Mouse (Mus musculus) lung, postnatal 0 days (tissue): ENCODE measurements at regions not wholly inside any gene's neighbourhood (a gene's known extent, or its start where the extent isn't known, plus 50 kb on each side); places are given as distances from the start of the nearest gene placed in this dataset.

Source experiments
- ATAC-seq: fragments of 200-750 bp; cut with Nextera tagmentation; 2 replicates; pipeline ENCODE4 v1.8.0; 2017; ENCODE audit warnings: moderate library complexity
- DNase-seq: peaks from one replicate; pipeline ENCODE4 v3.0.0-alpha.2; 2016; ENCODE audit warnings: low spot score
- H3K27ac ChIP-seq: fragments of 300-500 bp; sonication (generic); 2 replicates; pipeline ENCODE4 v1.5.1; 2014; ENCODE audit warnings: antibody characterized with exemption, mild to moderate bottlenecking, low read length, mixed read lengths
- H3K27me3 ChIP-seq: fragments of 300-500 bp; sonication (generic); replicated peaks from 2 replicates; pipeline ENCODE4 v1.6.1; 2014; ENCODE audit warnings: low read length, mixed read lengths; ENCODE audit not compliant: insufficient read depth
- H3K36me3 ChIP-seq: fragments of 300-500 bp; sonication (generic); 2 replicates; pipeline ENCODE4 v1.6.1; 2014; ENCODE audit warnings: low read length, mixed read lengths; ENCODE audit not compliant: insufficient read depth
- H3K4me1 ChIP-seq: fragments of 300-500 bp; sonication (generic); 2 replicates; pipeline ENCODE4 v1.6.1; 2014; ENCODE audit warnings: antibody characterized with exemption, low read depth, low read length, mixed read lengths; ENCODE audit not compliant: insufficient read depth
- H3K4me2 ChIP-seq: fragments of 300-500 bp; sonication (generic); replicated peaks from 2 replicates; pipeline ENCODE4 v1.6.1; 2014; ENCODE audit warnings: low read depth, mild to moderate bottlenecking, low read length, moderate library complexity, mixed read lengths
- H3K4me3 ChIP-seq: fragments of 300-500 bp; sonication (generic); 2 replicates; pipeline ENCODE4 v1.5.1; 2014; ENCODE audit warnings: low read depth, low read length
- H3K9ac ChIP-seq: fragments of 300-500 bp; sonication (generic); replicated peaks from 2 replicates; pipeline ENCODE4 v1.6.1; 2014; ENCODE audit warnings: low read depth, mild to moderate bottlenecking
- H3K9me3 ChIP-seq: fragments of 300-500 bp; sonication (generic); 2 replicates; pipeline ENCODE4 v1.6.1; 2016; ENCODE audit warnings: low read length, mixed read lengths
- CTCF ChIP-seq: IDR thresholded peaks from 2 replicates; pipeline ENCODE4 v1.5.1; 2016; ENCODE audit warnings: antibody characterized with exemption, mild to moderate bottlenecking
- EP300 ChIP-seq: IDR thresholded peaks from 2 replicates; pipeline ENCODE4 v1.6.1; 2016; ENCODE audit warnings: antibody characterized with exemption, mild to moderate bottlenecking, control low read depth
- WGBS: fragments of 180-500 bp; shearing (Covaris S2); extraction: QIAGEN DNeasy Blood & Tissue Kit; methylation state at CpG from one replicate; pipeline ENCODE4 v1.1.7; 2014; 5-methylcytosine and 5-hydroxymethylcytosine counted together

- no peak overlapping the region for H3K4me3 ChIP-seq
- H3K4me2 ChIP-seq: no peak overlapping the region
- H3K27ac ChIP-seq: no peak overlapping the region
- no peaks in the 10 kb centered on the region for H3K4me1 ChIP-seq
- no peak overlapping the region for H3K9ac ChIP-seq
- no peak for TF ChIP-seq EP300
- no peak for TF ChIP-seq CTCF
- 59% methylated on average over 12 of the region's 12 CpGs for WGBS
- DNase-seq (peak; percentile 27), ATAC-seq (no peak; the same call in 1 of the 2 replicates)
- H3K36me3 ChIP-seq: no peaks in the 10 kb centered on the region
- H3K9me3 ChIP-seq: no peaks in the 10 kb centered on the region
- H3K27me3 ChIP-seq: no peaks in the 10 kb centered on the region
Measured at GRCm38 (mm10) chr3:56485550-56486400, 302.3 kb upstream of the Nbea start.

DNA sequence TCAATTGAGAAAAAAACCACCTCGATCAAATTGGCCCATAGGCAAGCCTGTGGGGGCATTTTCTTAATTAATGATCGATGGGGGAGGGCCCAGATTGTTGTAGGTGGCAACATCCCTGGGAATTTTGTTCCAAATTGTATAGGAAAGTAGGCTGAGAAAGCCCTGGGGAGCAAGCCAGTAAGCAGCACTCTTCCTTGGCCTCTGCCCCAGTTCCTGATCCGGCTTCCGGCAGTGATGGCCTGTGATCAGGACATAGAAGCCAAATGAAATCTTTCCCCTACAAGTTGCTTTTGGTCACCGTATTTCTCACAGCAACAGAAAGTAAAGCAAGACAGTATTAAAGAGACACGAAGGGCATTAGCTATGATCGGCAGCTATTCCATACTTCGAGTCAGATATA lies 300.6 kb upstream of the Nbea start:
- no peaks in the 10 kb centered on the region for H3K27me3 ChIP-seq
- H3K9me3 ChIP-seq: no peaks in the 10 kb centered on the region
- H3K36me3 ChIP-seq: no peaks in the 10 kb centered on the region
- no peak overlapping the region for H3K9ac ChIP-seq
- H3K4me3 ChIP-seq: no peak overlapping the region
- no peak overlapping the region for H3K27ac ChIP-seq
- ATAC-seq (no peak), DNase-seq (no peak)
- TF ChIP-seq CTCF (no peak), EP300 (no peak)
- no peaks in the 10 kb centered on the region for H3K4me1 ChIP-seq
- H3K4me2 ChIP-seq: no peak overlapping the region
- WGBS: 87% methylated on average over 8 of the region's 8 CpGs

DNA sequence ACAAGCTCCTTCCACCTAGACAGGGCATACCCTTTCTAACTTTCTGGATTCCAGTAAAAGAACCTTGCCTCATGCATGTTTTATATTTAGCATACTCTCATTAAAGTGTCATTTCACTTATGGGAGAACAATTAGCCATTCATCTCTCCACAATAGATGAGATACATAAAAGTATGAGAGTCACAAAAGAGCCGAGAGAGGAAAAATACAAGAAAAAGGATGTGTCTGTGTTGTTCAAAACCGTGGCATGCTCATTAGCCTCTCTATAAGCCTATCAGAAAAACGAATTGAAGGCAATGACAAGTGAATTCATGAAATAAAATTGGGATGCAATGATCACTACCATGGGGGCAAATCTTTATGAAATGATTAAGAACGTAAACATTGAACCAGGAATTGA lies 299.9 kb upstream of the Nbea start:
- no peak overlapping the region for H3K4me2 ChIP-seq
- DNase-seq (no peak), ATAC-seq (no peak)
- TF ChIP-seq EP300: no peak
- TF ChIP-seq CTCF: no peak
- H3K27me3 ChIP-seq: no peaks in the 10 kb centered on the region
- no peaks in the 10 kb centered on the region for H3K4me1 ChIP-seq
- H3K9me3 ChIP-seq: no peaks in the 10 kb centered on the region
- 74% methylated on average over 4 of the region's 4 CpGs for WGBS
- no peak overlapping the region for H3K9ac ChIP-seq
- H3K4me3 ChIP-seq: no peak overlapping the region
- H3K36me3 ChIP-seq: no peaks in the 10 kb centered on the region
- no peak overlapping the region for H3K27ac ChIP-seq

DNA sequence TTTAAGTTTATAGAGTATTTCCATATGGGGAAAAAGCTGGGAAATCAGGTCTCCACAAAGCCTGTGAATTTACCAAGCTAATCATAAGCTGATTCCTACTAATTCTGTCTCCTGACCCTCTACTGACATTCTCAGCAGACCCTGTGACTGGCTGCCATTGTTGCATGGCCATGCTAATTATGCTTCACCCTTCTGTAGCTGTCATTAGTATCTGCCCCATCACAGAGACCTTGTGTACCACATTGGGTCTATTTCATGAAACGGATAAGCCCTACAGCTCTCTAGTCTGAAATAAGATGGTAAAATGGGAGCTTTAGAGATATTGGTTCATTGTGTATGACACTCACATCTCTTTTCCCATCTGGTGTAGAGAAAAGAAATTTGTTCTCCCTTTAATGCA lies 296.0 kb upstream of the Nbea start:
- H3K27me3 ChIP-seq: no peaks in the 10 kb centered on the region
- no peak overlapping the region for H3K4me2 ChIP-seq
- H3K9ac ChIP-seq: no peak overlapping the region
- no peaks in the 10 kb centered on the region for H3K36me3 ChIP-seq
- H3K9me3 ChIP-seq: no peaks in the 10 kb centered on the region
- ATAC-seq (no peak), DNase-seq (no peak)
- H3K27ac ChIP-seq: no peak overlapping the region
- WGBS: 90% methylated on average over 1 of the region's 1 CpGs
- no peak for TF ChIP-seq CTCF
- TF ChIP-seq EP300: no peak
- no peak overlapping the region for H3K4me3 ChIP-seq
- H3K4me1 ChIP-seq: no peaks in the 10 kb centered on the region

DNA sequence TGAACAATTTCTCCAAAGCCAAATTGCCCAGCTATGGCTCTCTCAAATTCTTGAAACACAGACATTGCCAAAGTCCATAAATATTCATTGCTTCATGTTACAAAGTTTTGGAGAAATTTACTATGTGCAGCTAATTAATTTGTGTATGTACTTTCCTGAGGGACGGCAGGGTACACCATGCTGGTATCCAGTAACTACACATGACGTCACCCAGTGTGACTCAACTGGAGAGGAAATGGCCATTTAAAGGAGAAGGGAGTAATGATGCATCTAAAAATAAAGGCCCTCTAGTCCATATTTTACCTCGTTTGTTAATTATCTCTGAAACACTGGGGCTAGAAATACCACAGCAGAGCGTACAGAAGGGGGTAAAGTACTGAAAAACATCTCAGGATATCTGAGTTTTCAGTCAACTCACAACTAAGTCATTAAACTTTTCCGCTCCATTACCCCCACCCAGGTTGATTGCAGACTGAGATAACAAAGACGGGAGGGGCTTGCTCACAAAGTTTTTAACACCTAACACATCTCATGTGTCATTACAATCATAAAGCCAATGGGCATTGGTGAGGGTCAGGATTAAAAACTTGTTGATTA lies 295.1 kb upstream of the Nbea start:
- 67% methylated on average over 6 of the region's 6 CpGs for WGBS

DNA sequence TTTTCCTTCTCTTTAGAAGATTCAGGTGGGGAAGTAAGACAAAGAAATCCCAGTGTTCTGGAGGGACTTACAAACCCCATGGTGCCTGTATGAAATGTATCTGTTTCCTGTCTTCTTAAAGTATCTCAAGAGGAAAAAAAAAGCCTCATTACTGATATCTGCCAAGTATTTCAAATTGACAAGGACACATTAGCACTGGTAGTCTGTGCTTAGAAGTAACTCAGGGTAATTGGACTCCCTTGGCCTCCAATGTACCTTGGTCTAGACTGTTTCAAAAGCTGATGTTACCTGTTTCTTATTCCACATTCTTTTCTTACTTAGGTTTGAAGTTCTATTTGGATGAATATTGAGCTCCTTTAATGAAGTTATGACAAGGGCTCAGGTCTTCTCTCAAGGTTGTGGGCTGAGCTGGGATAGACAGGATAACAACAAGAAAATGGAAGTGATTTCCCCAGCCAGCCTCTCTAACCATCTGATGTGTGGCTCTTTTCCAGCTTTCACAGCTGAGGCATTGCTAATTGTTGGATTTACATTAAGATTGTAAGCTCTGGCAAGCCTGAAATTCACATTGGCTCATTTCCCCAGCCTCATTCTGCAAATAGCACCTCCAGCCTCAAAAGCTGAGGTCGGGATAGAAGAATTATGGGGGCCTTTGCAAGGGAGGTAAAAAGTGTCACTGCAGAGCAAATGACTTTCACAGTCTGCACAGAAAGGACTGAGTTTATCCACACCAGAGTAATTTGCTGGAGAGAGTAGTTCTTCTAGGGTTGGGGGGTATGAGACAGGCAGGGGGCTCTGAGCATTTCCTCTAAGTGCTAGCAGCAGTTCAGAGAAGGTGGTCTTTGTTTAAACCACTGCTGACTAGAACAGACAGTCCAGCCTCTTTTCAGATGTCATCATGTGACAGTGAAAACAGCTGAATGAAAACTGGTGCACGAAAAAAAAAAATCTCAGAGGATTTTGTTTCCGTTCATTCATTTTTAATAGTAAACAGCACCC lies 292.3 kb upstream of the Nbea start:
- 57% methylated on average over 3 of the region's 3 CpGs for WGBS
- Histone ChIP-seq H3K27ac (no peak overlapping the region), H3K9me3 (no peaks in the 10 kb centered on the region), H3K36me3 (no peaks in the 10 kb centered on the region), H3K4me2 (no peak overlapping the region), H3K27me3 (no peaks in the 10 kb centered on the region), H3K9ac (no peak overlapping the region), H3K4me1 (no peaks in the 10 kb centered on the region), H3K4me3 (no peak overlapping the region)
- no peak for TF ChIP-seq CTCF
- no peak for TF ChIP-seq EP300
- DNase-seq (no peak), ATAC-seq (no peak)

More for the DNA sequence above, 295.1 kb upstream of the Nbea start:
- H3K9ac ChIP-seq: no peak overlapping the region
- H3K4me2 ChIP-seq: no peak overlapping the region
- H3K36me3 ChIP-seq: no peaks in the 10 kb centered on the region
- no peak for ATAC-seq
- no peaks in the 10 kb centered on the region for H3K4me1 ChIP-seq
- TF ChIP-seq CTCF (no peak), EP300 (no peak)
- DNase-seq: no peak
- H3K9me3 ChIP-seq: no peaks in the 10 kb centered on the region
- no peak overlapping the region for H3K27ac ChIP-seq
- no peak overlapping the region for H3K4me3 ChIP-seq
- no peaks in the 10 kb centered on the region for H3K27me3 ChIP-seq
